9 mouse cellular contexts compared by ENCODE assay signal in the genomic region with DNA sequence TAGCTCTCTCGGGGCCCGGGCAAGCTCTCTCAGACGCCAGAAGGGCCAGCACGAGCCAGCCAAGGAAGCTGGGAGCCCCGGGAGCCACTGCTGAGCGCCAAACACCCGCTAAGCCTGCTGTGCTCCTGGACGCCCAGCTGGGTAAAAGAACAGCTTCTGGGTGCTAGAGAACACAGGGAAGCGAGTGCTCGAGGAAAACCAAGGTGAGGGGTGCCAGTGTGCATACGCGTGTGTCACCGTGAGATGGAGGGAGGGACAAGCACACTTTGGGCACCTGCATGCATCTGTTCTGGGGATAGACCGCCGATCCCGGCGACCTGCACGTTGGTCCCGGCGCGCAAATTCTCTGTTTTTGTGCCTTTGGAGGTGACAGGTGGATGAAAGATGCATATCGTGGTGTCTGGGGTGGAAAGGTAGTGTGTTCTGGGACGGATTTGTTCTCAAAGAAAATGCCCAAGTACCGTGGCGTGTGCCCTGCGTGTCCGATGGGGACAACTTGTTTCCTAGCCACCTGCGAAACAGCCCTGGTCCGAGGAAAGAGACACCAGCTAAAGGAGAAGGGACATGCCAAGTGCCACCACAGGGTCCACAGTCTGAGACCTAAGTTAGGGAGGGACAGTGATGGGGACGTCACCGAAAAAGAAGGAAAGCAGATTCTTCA. TPM values are rescaled to one million over a fixed set of nuclear protein-coding genes. Genes with fewer than 3 reads are reported as not detected.
A peak's percentile ranks its signal among the peaks of the same experiment; 100 is the strongest.
DNase-seq lines count a peak whose midpoint lies in the region; ATAC-seq and TF ChIP-seq lines count a peak whose summit lies in the region.
"Had no signal": no experiment of that assay in that cellular context is flagged by ENCODE, and none has a peak within 500 bp of the region (broad histone marks: within the 10 kb centered on the region; RNA-seq: fewer than 3 reads in every experiment).

No protein-coding gene starts in this region.

- H3K27ac ChIP-seq in heart, postnatal 0 days (ENCODE audit: low read depth), result no peak overlapping the region
- no peak overlapping the region for H3K27ac ChIP-seq in ES-E14 (ENCODE audit: insufficient read depth, low read depth, low read length, poor library complexity, severe bottlenecking)
- peak overlapping the region; percentile 78 for H3K27ac ChIP-seq in forebrain, embryonic 16.5 days (ENCODE audit: low read length)
- H3K27ac ChIP-seq in liver, postnatal 0 days (ENCODE audit: low read depth), result no peak overlapping the region

- WGBS in heart, postnatal 0 days, result 4% methylated on average over 31 of the region's 31 CpGs
- under 1% methylated on average over 31 of the region's 31 CpGs for WGBS in forebrain, embryonic 16.5 days
- 1% methylated on average over 31 of the region's 31 CpGs for WGBS in liver, postnatal 0 days (ENCODE audit: insufficient replicate concordance)

- peak overlapping the region; percentile 43 for H3K4me3 ChIP-seq in heart, postnatal 0 days (ENCODE audit: low read depth, low read length)
- peak overlapping the region; percentile 59 to 61 for H3K4me3 ChIP-seq in ES-E14 (ENCODE audit: insufficient read depth in 1 of 2, low read depth in 1 of 2, low read length in 2 of 2, poor library complexity in 1 of 2, severe bottlenecking in 1 of 2)
- peak overlapping the region; percentile 78 for H3K4me3 ChIP-seq in forebrain, embryonic 16.5 days (replicated peaks; ENCODE audit: low read length)
- peak overlapping the region; percentile 50 for H3K4me3 ChIP-seq in liver, postnatal 0 days (ENCODE audit: low read depth, low read length)

- no peaks in the 10 kb centered on the region; the same call in 1 of the 2 replicates for H3K4me1 ChIP-seq in heart, postnatal 0 days (ENCODE audit: control insufficient read depth, insufficient read depth)
- peaks cover 0 to 14% of the 10 kb centered on the region in 2 experiments; a peak in 2 of 4 replicates for H3K4me1 ChIP-seq in ES-E14 (ENCODE audit: control insufficient read depth in 2 of 2, insufficient read depth in 2 of 2, low read length in 2 of 2, poor library complexity in 1 of 2)
- H3K4me1 ChIP-seq in forebrain, embryonic 16.5 days (replicated peaks; ENCODE audit: control insufficient read depth, insufficient read depth, low read length), result peaks cover 39% of the 10 kb centered on the region
- peaks cover 8% of the 10 kb centered on the region; the same call in 1 of the 2 replicates for H3K4me1 ChIP-seq in liver, postnatal 0 days (ENCODE audit: insufficient read depth)

- H3K27me3 ChIP-seq in heart, postnatal 0 days (ENCODE audit: control insufficient read depth, insufficient read depth, low read length), result peaks cover 39% of the 10 kb centered on the region
- no peaks in the 10 kb centered on the region for H3K27me3 ChIP-seq in forebrain, embryonic 16.5 days (replicated peaks; ENCODE audit: control insufficient read depth, insufficient read depth, low read length)
- H3K27me3 ChIP-seq in liver, postnatal 0 days (ENCODE audit: insufficient read depth, low read length), result peaks cover 17% of the 10 kb centered on the region

- no peak for TF ChIP-seq CTCF in heart, postnatal 0 days (IDR thresholded peaks at IDR 0.05; ENCODE audit: low read depth)
- TF ChIP-seq CTCF in liver, postnatal 0 days (IDR thresholded peaks at IDR 0.05; ENCODE audit: low read depth), result no peak

- ATAC-seq in heart, postnatal 0 days (ENCODE audit: insufficient read depth, low read depth), result 0 out of 2 replicates have a peak, but pooled peaks have one; percentile 22
- ATAC-seq in forebrain, embryonic 16.5 days, result no peak; the same call in 1 of the 2 replicates
- peak; percentile 14; the same call in 1 of the 2 replicates for ATAC-seq in liver, postnatal 0 days

- TF ChIP-seq EP300 in heart, postnatal 0 days (IDR thresholded peaks at IDR 0.05; ENCODE audit: low read depth), result no peak
- no peak for TF ChIP-seq EP300 in liver, postnatal 0 days (IDR thresholded peaks at IDR 0.05; ENCODE audit: low read depth)

- intact Hi-C loops in left cerebral cortex, postnatal 36 days (cut with DNase I), result loop anchor here (5.0 to 10.0 kb wide), 4 partner anchors 52 to 442 kb away; no protein-coding TSS in a partner anchor

- no peak overlapping the region for H3K9ac ChIP-seq in heart, postnatal 0 days (replicated peaks; ENCODE audit: low read depth, low read length)
- H3K9ac ChIP-seq in ES-E14 (ENCODE audit: insufficient read depth, low read depth, low read length, poor library complexity, severe bottlenecking), result peak overlapping the region; percentile 56; the same call in 1 of the 2 replicates
- H3K9ac ChIP-seq in forebrain, embryonic 16.5 days (replicated peaks; ENCODE audit: low read depth, low read length), result peak overlapping the region; percentile 83
- H3K9ac ChIP-seq in liver, postnatal 0 days (replicated peaks), result peak overlapping the region; percentile 53

- peak overlapping the region; percentile 63 for H3K4me2 ChIP-seq in heart, postnatal 0 days (ENCODE audit: low read depth, low read length)
- H3K4me2 ChIP-seq in forebrain, embryonic 16.5 days (ENCODE audit: low read length), result peak overlapping the region; percentile 98
- H3K4me2 ChIP-seq in liver, postnatal 0 days (ENCODE audit: low read depth, low read length), result peak overlapping the region; percentile 73

- no peaks in the 10 kb centered on the region for H3K9me3 ChIP-seq in heart, postnatal 0 days (replicated peaks; ENCODE audit: control insufficient read depth, low read length)
- no peaks in the 10 kb centered on the region for H3K9me3 ChIP-seq in ES-E14 (ENCODE audit: control insufficient read depth, insufficient read depth, low read depth, low read length)
- no peaks in the 10 kb centered on the region for H3K9me3 ChIP-seq in forebrain, embryonic 16.5 days (ENCODE audit: control insufficient read depth, low read length)
- H3K9me3 ChIP-seq in liver, postnatal 0 days (ENCODE audit: low read length), result no peaks in the 10 kb centered on the region

- in situ Hi-C loops in ES-E14 (cut with MboI; ENCODE audit: low sequenced_read_pairs in 2 of 2, unreplicated experiment in 2 of 2), result loop anchor here (10.0 kb wide), 2 partner anchors 125 to 325 kb away; no protein-coding TSS in a partner anchor

- DNase-seq in heart, postnatal 0 days (ENCODE audit: low spot score), result no peak
- DNase-seq in heart, adult 11 months, result no peak
- DNase-seq in ES-E14 (ENCODE audit: low read depth, low spot score), result no peak
- no peak for DNase-seq in liver, postnatal 0 days
- no peak for DNase-seq in ovary, adult 18-20 months (ENCODE audit: low spot score)
- no peak for DNase-seq in left cerebral cortex, postnatal 36 days (ENCODE audit: low spot score in 2 of 2)
- DNase-seq in testis, postnatal 10 days (ENCODE audit: low spot score), result no peak

- H3K36me3 ChIP-seq in heart, postnatal 0 days (replicated peaks; ENCODE audit: control insufficient read depth, insufficient read depth, low read length), result no peaks in the 10 kb centered on the region
- no peaks in the 10 kb centered on the region for H3K36me3 ChIP-seq in ES-E14 (ENCODE audit: control insufficient read depth, insufficient read depth, low read length, poor library complexity, severe bottlenecking)
- H3K36me3 ChIP-seq in forebrain, embryonic 16.5 days (ENCODE audit: control insufficient read depth, insufficient read depth), result peaks cover 3% of the 10 kb centered on the region; the same call in 1 of the 2 replicates
- no peaks in the 10 kb centered on the region for H3K36me3 ChIP-seq in liver, postnatal 0 days (replicated peaks; ENCODE audit: insufficient read depth, low read length)

TF ChIP-seq in ES-E14, 5 proteins besides CTCF, POLR2A, EP300 and RAD21:
- TF ChIP-seq ZC3H11A (IDR thresholded peaks at IDR 0.05; ENCODE audit: borderline replicate concordance, low read depth, low read length), result no peak
- no peak for TF ChIP-seq HCFC1 (IDR thresholded peaks at IDR 0.05; ENCODE audit: borderline replicate concordance, insufficient read depth, low read length)
- no peak for TF ChIP-seq MAFK (IDR thresholded peaks at IDR 0.05; ENCODE audit: insufficient read depth, low read depth, low read length)
- no peak for TF ChIP-seq ZNF384 (IDR thresholded peaks at IDR 0.05; ENCODE audit: low read depth, low read length)
- no peak for TF ChIP-seq CHD2 (IDR thresholded peaks at IDR 0.05; ENCODE audit: low read depth, low read length)

RNA-seq across cellular contexts. Expression of gene Sstr2, which starts 0.4 kb away (rescaled TPM):
- not detected in 2 replicates for total RNA-seq in heart, postnatal 0 days (2014; rRNA removed; ENCODE audit: low replicate concordance)
- polyA plus RNA-seq in heart, postnatal 0 days (2015; fragmentation: Nextera tagmentation; extraction: Ambion mirVana), result 0.12 TPM in 1 of 2 replicates, not detected in the other
- 0.45 and 0.90 TPM in 2 replicates for total RNA-seq in ES-E14 (2012; rRNA removed)
- 70.3 and 87.5 TPM in 2 replicates for polyA plus RNA-seq in forebrain, embryonic 16.5 days (2015; fragmentation: Nextera tagmentation; extraction: Ambion mirVana)
- 1.6 and 2.0 TPM in 2 replicates for polyA plus RNA-seq in liver, postnatal 0 days (2015; fragmentation: Nextera tagmentation; extraction: Ambion mirVana)
- 10 to 100 TPM; 30.0 to 35.0 TPM for total RNA-seq in left cerebral cortex, postnatal 36 days (2021)
- total RNA-seq: neutrophil, adult 5-6 weeks had no signal

RNA-seq across cellular contexts. Expression of gene Cog1, which starts 29.4 kb away (rescaled TPM):
- total RNA-seq in heart, postnatal 0 days (2014; rRNA removed; ENCODE audit: low replicate concordance), result 26.5 and 30.3 TPM in 2 replicates
- 10.7 and 12.3 TPM in 2 replicates for polyA plus RNA-seq in heart, postnatal 0 days (2015; fragmentation: Nextera tagmentation; extraction: Ambion mirVana)
- 19.1 TPM in 2 replicates for total RNA-seq in ES-E14 (2012; rRNA removed)
- 35.5 and 36.3 TPM in 2 replicates for polyA plus RNA-seq in forebrain, embryonic 16.5 days (2015; fragmentation: Nextera tagmentation; extraction: Ambion mirVana)
- 6.5 and 7.1 TPM in 2 replicates for polyA plus RNA-seq in liver, postnatal 0 days (2015; fragmentation: Nextera tagmentation; extraction: Ambion mirVana)
- 10 to 100 TPM; 42.8 to 47.8 TPM for total RNA-seq in left cerebral cortex, postnatal 36 days (2021)

RNA-seq across cellular contexts. Expression of gene Slc39a11, which starts 30.3 kb away (rescaled TPM):
- total RNA-seq in heart, postnatal 0 days (2014; rRNA removed; ENCODE audit: low replicate concordance), result 16.3 and 19.1 TPM in 2 replicates
- 6.9 and 8.6 TPM in 2 replicates for polyA plus RNA-seq in heart, postnatal 0 days (2015; fragmentation: Nextera tagmentation; extraction: Ambion mirVana)
- total RNA-seq in ES-E14 (2012; rRNA removed), result 17.0 and 18.0 TPM in 2 replicates
- polyA plus RNA-seq in forebrain, embryonic 16.5 days (2015; fragmentation: Nextera tagmentation; extraction: Ambion mirVana), result 41.6 and 44.4 TPM in 2 replicates
- 10.2 and 10.9 TPM in 2 replicates for polyA plus RNA-seq in liver, postnatal 0 days (2015; fragmentation: Nextera tagmentation; extraction: Ambion mirVana)
- total RNA-seq in left cerebral cortex, postnatal 36 days (2021), result 10 to 100 TPM; 13.6 to 15.9 TPM

Comparison
In these comparisons a context has a peak if more than half of its experiments do, and no peak if none do; other contexts are left out.
1. RNA of gene Sstr2, which starts 0.4 kb away (total RNA-seq): 30.0 to 35.0 TPM in left cerebral cortex, postnatal 36 days; 0.45 to 0.90 TPM in ES-E14 and not detected in heart, postnatal 0 days; every median in the first group is over 10 times any median in the second.
2. Peak in every context shown above with its lines, with median percentiles within 50 percentile points of each other: H3K4me2 ChIP-seq and H3K4me3 ChIP-seq.